Mouse (Mus musculus) erythroblast, embryonic 14.5 days (primary cell): ENCODE data around the gene Tmbim7. TPM values are rescaled to one million over a fixed set of nuclear protein-coding genes. Genes with fewer than 3 reads are reported as not detected.

Experiments used
- H3K27me3 ChIP-seq: 2 replicates; pipeline ENCODE4 v1.6.1; 2012; ENCODE audit warnings: inconsistent platforms; ENCODE audit not compliant: control insufficient read depth
- H3K36me3 ChIP-seq: 2 replicates; pipeline ENCODE4 v1.6.1; 2012; ENCODE audit warnings: mild to moderate bottlenecking, inconsistent platforms; ENCODE audit not compliant: control insufficient read depth
- H3K4me1 ChIP-seq: 2 replicates; pipeline ENCODE4 v1.6.1; 2012; ENCODE audit warnings: inconsistent platforms; ENCODE audit not compliant: control insufficient read depth
- H3K4me3 ChIP-seq: replicated peaks from 2 replicates; pipeline ENCODE3; 2012; ENCODE audit warnings: moderate library complexity, mild to moderate bottlenecking, inconsistent platforms
- H3K9me3 ChIP-seq: 2 replicates; pipeline ENCODE4 v1.6.1; 2012; ENCODE audit warnings: low read length, inconsistent platforms, mixed read lengths; ENCODE audit not compliant: control insufficient read depth
- GATA1 ChIP-seq: IDR thresholded peaks from 2 replicates; pipeline ENCODE4 v1.6.1; 2012; ENCODE audit warnings: low read length, inconsistent platforms, mixed read lengths
- TAL1 ChIP-seq: IDR thresholded peaks from 3 replicates; pipeline ENCODE4 v1.6.1; 2012; ENCODE audit warnings: low read length, inconsistent platforms, mixed read lengths
- polyA plus RNA-seq: library from polyadenylated mRNA; stranded (reverse); fragments of >175 nt; gene quantifications from 2 replicates; pipeline ENCODE4 v1.2.3, GENCODE M21; 2012

Tmbim7 gene
- polyA plus RNA-seq, 1 experiment = not detected

DNA sequence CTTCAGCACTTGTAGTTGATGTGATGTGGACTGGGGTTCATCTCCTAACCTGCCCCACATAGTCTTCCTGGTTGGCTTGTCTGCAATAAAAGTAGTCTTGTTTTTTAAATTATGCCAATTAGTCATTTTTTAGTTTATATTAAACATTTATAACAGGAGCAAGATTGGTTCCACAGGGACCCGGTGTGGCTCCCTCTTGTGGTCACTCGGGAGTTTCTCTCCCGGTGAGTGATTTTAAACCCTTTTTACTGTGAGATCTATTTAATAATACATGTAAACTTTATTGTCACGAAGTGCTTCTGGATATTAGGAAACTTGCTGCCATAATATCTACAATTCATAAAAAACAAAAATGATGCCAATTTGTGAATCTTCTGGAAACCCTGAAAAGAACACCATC lies 17.0 kb upstream of the Tmbim7 start:
- H3K27me3 ChIP-seq = no peaks in the 10 kb centered on the region
- TF ChIP-seq GATA1 (no peak), TAL1 (no peak)
- H3K4me3 ChIP-seq = no peak overlapping the region
- peaks cover 24% of the 10 kb centered on the region for H3K36me3 ChIP-seq
- H3K9me3 ChIP-seq = no peaks in the 10 kb centered on the region
- H3K4me1 ChIP-seq = peaks cover 6% of the 10 kb centered on the region; the same call in 1 of the 2 replicates

DNA sequence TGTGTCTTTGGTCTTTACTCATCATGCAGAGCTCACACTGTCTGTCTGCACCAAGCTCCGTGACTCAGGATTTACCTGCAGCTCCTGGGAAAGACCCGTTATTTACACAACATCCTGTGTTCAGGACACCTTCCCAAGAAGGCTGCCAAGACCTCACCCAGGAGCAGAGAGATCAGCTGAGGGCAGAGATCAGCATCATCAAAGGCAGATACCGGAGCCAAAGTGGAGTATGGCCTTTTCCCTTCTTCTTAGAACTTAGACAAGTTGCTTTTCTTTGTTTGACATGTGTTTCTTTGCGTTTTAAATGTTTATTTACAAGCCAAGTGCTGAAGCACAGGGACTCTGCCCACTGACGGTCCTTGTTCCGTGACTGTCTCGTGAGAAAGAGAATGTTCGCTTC lies 15.7 kb upstream of the Tmbim7 start:
- peaks cover 6% of the 10 kb centered on the region; the same call in 1 of the 2 replicates for H3K4me1 ChIP-seq
- no peaks in the 10 kb centered on the region for H3K27me3 ChIP-seq
- peaks cover 28% of the 10 kb centered on the region for H3K36me3 ChIP-seq
- H3K4me3 ChIP-seq = no peak overlapping the region
- H3K9me3 ChIP-seq = no peaks in the 10 kb centered on the region
- TF ChIP-seq GATA1 = no peak
- TF ChIP-seq TAL1 = no peak

DNA sequence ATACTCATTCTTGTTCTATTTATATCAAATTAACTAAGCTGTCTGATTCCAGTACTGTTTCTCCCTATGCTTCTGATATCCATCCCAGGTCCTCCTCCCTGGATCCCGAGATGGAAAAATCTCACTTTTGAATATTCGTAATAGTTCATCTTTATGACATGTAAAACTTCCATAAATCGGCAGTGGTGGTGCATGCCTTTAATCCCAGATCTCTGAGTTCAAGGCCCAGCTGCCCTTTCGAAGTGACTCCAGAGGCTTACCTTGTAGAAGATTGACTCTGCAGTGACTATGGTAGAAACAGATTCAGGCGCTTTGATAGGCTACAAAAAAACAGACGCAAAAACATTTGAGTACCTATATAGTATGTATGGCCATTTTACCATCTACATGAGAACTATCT lies 6.4 kb upstream of the Tmbim7 start:
- H3K27me3 ChIP-seq = no peaks in the 10 kb centered on the region
- peaks cover 29% of the 10 kb centered on the region for H3K4me1 ChIP-seq
- no peaks in the 10 kb centered on the region for H3K9me3 ChIP-seq
- peaks cover 57% of the 10 kb centered on the region for H3K36me3 ChIP-seq
- TF ChIP-seq GATA1 (no peak), TAL1 (no peak)
- H3K4me3 ChIP-seq = no peak overlapping the region

DNA sequence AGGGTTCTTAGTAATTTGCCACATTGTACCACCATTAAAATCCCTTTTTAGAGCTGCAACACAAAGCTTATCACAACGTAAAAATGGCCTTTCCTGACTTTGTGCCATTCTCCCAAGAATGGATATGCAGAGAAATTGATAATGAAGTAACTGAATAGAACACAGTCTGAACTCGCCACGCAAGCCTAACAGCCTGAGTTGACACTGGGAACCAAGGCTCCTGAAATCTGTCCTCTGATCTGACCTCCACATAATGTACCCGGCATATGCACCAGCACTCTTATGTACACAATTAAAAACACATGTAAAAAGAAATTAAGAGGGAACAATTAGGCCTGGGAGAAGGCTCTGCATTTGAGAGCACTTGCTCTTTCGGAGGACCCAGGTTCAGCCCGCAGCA lies 5.7 kb upstream of the Tmbim7 start:
- H3K9me3 ChIP-seq = no peaks in the 10 kb centered on the region
- TF ChIP-seq GATA1 = no peak
- TF ChIP-seq TAL1 = no peak
- H3K4me1 ChIP-seq = peaks cover 29% of the 10 kb centered on the region
- H3K36me3 ChIP-seq = peaks cover 52% of the 10 kb centered on the region
- H3K4me3 ChIP-seq = peak overlapping the region; percentile 10
- H3K27me3 ChIP-seq = no peaks in the 10 kb centered on the region

DNA sequence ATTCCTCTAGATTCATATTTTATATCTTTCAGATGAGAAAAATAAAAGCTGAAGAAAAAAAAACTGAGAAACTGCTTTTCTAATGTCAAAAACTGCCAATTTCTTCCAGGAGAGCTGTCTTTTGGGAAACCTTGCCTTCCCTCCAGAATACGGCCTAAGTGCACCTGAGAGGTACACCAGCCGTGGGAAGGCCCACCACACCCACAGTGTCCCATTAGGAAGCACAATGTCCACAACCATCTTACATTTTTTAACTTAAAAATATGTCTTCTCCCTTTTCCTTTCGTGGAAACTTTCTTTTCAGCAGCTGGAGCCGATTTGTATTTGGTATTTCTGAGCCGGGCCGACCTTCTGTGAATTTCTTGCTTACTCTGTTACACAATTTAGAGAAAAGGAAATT lies 4.4 kb upstream of the Tmbim7 start:
- H3K27me3 ChIP-seq = no peaks in the 10 kb centered on the region
- peaks cover 41% of the 10 kb centered on the region for H3K36me3 ChIP-seq
- no peaks in the 10 kb centered on the region for H3K9me3 ChIP-seq
- H3K4me1 ChIP-seq = peaks cover 29% of the 10 kb centered on the region
- TF ChIP-seq GATA1 (no peak), TAL1 (no peak)
- peak overlapping the region; percentile 93 for H3K4me3 ChIP-seq

DNA sequence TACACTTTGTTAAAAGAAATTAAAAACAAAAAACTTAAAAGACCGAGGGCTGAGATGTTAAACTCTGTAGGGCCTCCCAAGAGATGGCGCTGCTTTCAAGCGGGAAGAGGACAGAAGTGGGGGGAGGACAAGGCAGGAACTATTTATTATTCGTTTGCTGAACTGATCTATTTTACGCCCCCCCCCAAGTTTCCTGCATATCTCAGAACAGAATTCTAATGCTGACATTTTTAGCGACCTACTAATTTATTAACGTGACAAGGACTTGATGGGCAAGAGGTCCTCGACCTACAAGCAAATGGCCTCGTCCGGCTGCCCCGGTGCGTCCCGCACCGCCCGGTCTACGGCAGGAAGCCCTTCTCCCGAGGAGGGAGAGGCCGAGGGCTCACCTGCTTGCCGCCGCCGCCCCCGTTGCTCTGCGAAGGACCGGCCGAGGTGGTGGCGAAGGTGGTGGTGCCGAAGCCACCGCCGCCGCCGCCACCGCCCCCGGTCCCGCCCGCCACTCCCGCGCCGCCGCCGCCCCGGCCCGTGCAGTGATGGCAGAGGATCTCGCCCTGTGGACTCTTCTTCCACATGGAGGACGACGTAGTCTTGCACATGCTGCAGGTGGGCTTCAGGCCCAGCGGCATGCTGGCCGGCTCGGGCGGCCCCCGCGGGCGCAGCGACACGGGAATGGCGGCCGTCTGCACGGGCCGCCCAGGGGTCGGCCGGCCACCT lies 3.8 kb upstream of the Tmbim7 start:
- Histone ChIP-seq H3K4me1 (peaks cover 29% of the 10 kb centered on the region), H3K36me3 (peaks cover 34% of the 10 kb centered on the region)

DNA sequence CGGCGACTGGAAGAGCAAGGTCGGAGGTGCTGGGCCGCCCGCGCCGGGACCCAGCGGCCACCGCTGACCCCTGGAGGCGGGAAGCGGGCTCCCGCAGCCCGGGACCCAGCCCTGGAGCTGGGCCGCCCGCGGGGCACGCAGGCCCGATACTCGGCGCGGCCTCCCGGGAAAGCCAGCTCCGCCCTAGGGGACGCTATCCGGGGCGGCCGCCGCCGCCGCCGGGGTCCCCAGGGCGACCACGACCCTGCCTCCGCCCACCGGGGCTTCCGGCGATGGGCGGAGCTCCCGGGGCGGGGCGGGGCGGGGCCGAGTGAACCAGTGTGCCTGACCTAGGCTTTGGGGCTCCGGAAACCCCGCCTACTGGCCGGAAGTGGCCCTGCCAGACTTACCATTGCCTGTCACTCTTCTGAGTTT lies 3.3 kb upstream of the Tmbim7 start:
- TF ChIP-seq TAL1 = no peak
- TF ChIP-seq GATA1 = no peak
- Histone ChIP-seq H3K9me3 (no peaks in the 10 kb centered on the region), H3K4me1 (peaks cover 29% of the 10 kb centered on the region)

More for the DNA sequence above, 3.8 kb upstream of the Tmbim7 start:
- Histone ChIP-seq H3K4me3 (peak overlapping the region; percentile 93), H3K9me3 (no peaks in the 10 kb centered on the region), H3K27me3 (no peaks in the 10 kb centered on the region)
- TF ChIP-seq TAL1 (no peak), GATA1 (no peak)

DNA sequence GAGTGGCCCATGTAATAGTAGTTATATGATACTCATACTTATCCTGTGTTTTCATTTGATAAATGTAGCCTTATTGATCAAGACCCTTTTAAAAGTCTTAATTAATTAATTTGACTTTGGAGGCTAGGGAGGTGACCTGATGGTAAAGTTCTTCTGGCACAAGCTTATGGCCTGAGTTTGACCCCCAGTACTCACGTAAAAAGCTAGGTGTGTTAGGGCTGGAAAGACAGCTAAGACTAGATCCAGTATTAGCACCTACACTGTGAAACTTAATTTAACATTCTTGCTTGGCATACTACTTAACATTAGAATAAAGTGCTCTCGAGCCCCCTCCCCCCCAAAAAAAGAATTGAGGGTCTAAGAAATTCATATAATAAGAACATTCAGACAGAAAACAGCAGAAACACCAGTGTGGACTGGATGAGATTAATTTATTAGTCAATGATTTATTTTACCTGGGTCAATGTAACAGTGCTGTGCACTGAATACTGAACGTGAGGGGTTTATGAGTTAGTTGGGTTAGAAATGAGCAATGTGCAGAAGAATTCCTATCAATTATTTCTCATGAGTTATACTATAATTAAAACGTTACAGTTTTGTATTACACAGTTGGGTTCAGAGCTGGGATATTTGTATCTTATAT lies 2.7 kb upstream of the Tmbim7 start:
- Histone ChIP-seq H3K9me3 (no peaks in the 10 kb centered on the region), H3K27me3 (no peaks in the 10 kb centered on the region), H3K36me3 (peaks cover 23% of the 10 kb centered on the region), H3K4me1 (peaks cover 29% of the 10 kb centered on the region), H3K4me3 (peak overlapping the region; percentile 93)
- TF ChIP-seq TAL1 (no peak), GATA1 (no peak)

More for the DNA sequence above, 3.3 kb upstream of the Tmbim7 start:
- Histone ChIP-seq H3K36me3 (peaks cover 30% of the 10 kb centered on the region), H3K4me3 (peak overlapping the region; percentile 93), H3K27me3 (no peaks in the 10 kb centered on the region)

DNA sequence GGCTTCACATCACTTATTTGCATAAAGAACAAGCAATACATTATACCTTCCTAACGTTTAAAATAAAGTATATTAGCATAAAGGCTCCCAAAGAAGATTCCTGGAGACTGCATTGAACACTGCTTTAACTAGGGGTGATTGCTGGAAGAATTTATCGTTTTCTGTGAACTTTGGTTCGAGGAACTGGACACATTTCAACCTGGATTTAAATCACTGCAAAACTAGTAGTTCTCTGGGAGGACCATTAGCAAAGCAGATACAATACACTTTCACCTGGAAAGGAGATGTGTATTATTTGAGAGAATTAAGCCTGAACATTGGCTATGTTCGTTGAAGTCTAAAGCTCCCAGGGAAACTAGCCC lies 2.2 kb upstream of the Tmbim7 start:
- no peaks in the 10 kb centered on the region for H3K27me3 ChIP-seq
- TF ChIP-seq TAL1 (no peak), GATA1 (no peak)
- H3K36me3 ChIP-seq = peaks cover 20% of the 10 kb centered on the region
- H3K9me3 ChIP-seq = no peaks in the 10 kb centered on the region
- H3K4me3 ChIP-seq = no peak overlapping the region
- H3K4me1 ChIP-seq = peaks cover 29% of the 10 kb centered on the region
